Mouse (Mus musculus): Measurements from ENCODE around the gene Gm5168.
"Not testable (repeated sequence)": the region's sequence is repeated elsewhere in the genome, so short reads cannot be mapped to it uniquely, and the experiment has no call there.

Gm5168 gene

GRCm38 (mm10) chrX:26050941-26051340 is at the start of gene Gm5168:
Gm5168 (minus strand) TSS chrX:26051041.
- not testable (repeated sequence) for DNase-seq
